Mouse (Mus musculus) stomach, embryonic 16.5 days (tissue): ENCODE data around the gene Fam129a. TPM values are rescaled to one million over a fixed set of nuclear protein-coding genes. Genes with fewer than 3 reads are reported as not detected.

Experiments used
- ATAC-seq: fragments of 200-750 bp; cut with Nextera tagmentation; 2 replicates; pipeline ENCODE4 v1.8.0; 2017; ENCODE audit warnings: moderate number of reproducible peaks, moderate TSS enrichment; ENCODE audit not compliant: insufficient read depth, low FRiP score
- H3K27ac ChIP-seq: fragments of 300-500 bp; sonication (generic); 2 replicates; pipeline ENCODE4 v1.5.1; 2014; ENCODE audit warnings: low read length
- H3K27me3 ChIP-seq: fragments of 300-500 bp; sonication (generic); 2 replicates; pipeline ENCODE4 v1.6.1; 2014; ENCODE audit warnings: low read length, control low read depth, mixed read lengths; ENCODE audit not compliant: control insufficient read depth, insufficient read depth
- H3K36me3 ChIP-seq: fragments of 300-500 bp; sonication (generic); 2 replicates; pipeline ENCODE4 v1.6.1; 2014; ENCODE audit warnings: low read length; ENCODE audit not compliant: control insufficient read depth, insufficient read depth
- H3K4me1 ChIP-seq: fragments of 300-500 bp; sonication (generic); 2 replicates; pipeline ENCODE4 v1.6.1; 2014; ENCODE audit warnings: low read length, control low read depth, mixed read lengths; ENCODE audit not compliant: control insufficient read depth, insufficient read depth
- H3K4me2 ChIP-seq: fragments of 300-500 bp; sonication (generic); 2 replicates; pipeline ENCODE4 v1.6.1; 2014; ENCODE audit warnings: low read depth, low read length, mixed read lengths
- H3K4me3 ChIP-seq: fragments of 300-500 bp; sonication (generic); replicated peaks from 2 replicates; pipeline ENCODE4 v1.5.1; 2014; ENCODE audit warnings: mild to moderate bottlenecking, low read length
- H3K9ac ChIP-seq: fragments of 300-500 bp; sonication (generic); 2 replicates; pipeline ENCODE4 v1.6.1; 2014; ENCODE audit warnings: low read length
- H3K9me3 ChIP-seq: fragments of 300-500 bp; sonication (generic); replicated peaks from 2 replicates; pipeline ENCODE4 v1.6.1; 2016; ENCODE audit warnings: low read length, control low read depth; ENCODE audit not compliant: control insufficient read depth
- WGBS: fragments of 180-500 bp; shearing (Covaris S2); extraction: QIAGEN DNeasy Blood & Tissue Kit; methylation state at CpG from one replicate; pipeline ENCODE4 v1.1.7; 2014; 5-methylcytosine and 5-hydroxymethylcytosine counted together
- polyA plus RNA-seq: library from polyadenylated mRNA; unstranded; fragments of >200 nt; fragmentation: Nextera tagmentation; extraction: Ambion mirVana; gene quantifications from 2 replicates; pipeline ENCODE4 v1.2.1, GENCODE M21; 2015

Gene Fam129a
- 22.7 and 25.0 TPM in 2 replicates for polyA plus RNA-seq

- ATAC-seq, result peak; percentile 83
- Histone ChIP-seq H3K27me3 (no peaks in the 10 kb centered on the region; the same call in 1 of the 2 replicates), H3K4me2 (peak within 1 kb of the TSS; percentile 94), H3K4me1 (peaks cover 8% of the 10 kb centered on the region; the same call in 1 of the 2 replicates), H3K27ac (peak within 1 kb of the TSS; percentile 73; the same call in 1 of the 2 replicates), H3K9me3 (no peaks in the 10 kb centered on the region), H3K36me3 (no peaks in the 10 kb centered on the region), H3K9ac (peak within 1 kb of the TSS; percentile 81), H3K4me3 (peak within 1 kb of the TSS; percentile 71)
- 4% methylated on average over 46 of the region's 46 CpGs for WGBS
These were observed at the start of gene Fam129a for GRCm38 (mm10) chr1:151570981-151571837. Gene Fam129a (plus strand): TSS chr1:151571186.

- no peak for ATAC-seq
- Histone ChIP-seq H3K9me3 (0 out of 2 replicates have a peak, but pooled peaks cover 5% of the 10 kb centered on the region), H3K4me3 (no peak overlapping the region), H3K9ac (no peak overlapping the region), H3K36me3 (no peaks in the 10 kb centered on the region), H3K27ac (no peak overlapping the region), H3K4me1 (no peaks in the 10 kb centered on the region), H3K4me2 (no peak overlapping the region), H3K27me3 (no peaks in the 10 kb centered on the region)
- 64% methylated on average over 3 of the region's 3 CpGs for WGBS
These were observed 44.3 kb upstream of the Fam129a start for GRCm38 (mm10) chr1:151526701-151527100.

- H3K4me3 ChIP-seq, result no peak overlapping the region
- H3K9ac ChIP-seq, result no peak overlapping the region
- H3K4me1 ChIP-seq, result no peaks in the 10 kb centered on the region
- no peaks in the 10 kb centered on the region for H3K36me3 ChIP-seq
- no peaks in the 10 kb centered on the region for H3K9me3 ChIP-seq
- H3K4me2 ChIP-seq, result no peak overlapping the region
- H3K27ac ChIP-seq, result no peak overlapping the region
- no peaks in the 10 kb centered on the region for H3K27me3 ChIP-seq
- ATAC-seq, result no peak
- 75% methylated on average over 6 of the region's 6 CpGs for WGBS
These were observed 27.0 kb upstream of the Fam129a start for GRCm38 (mm10) chr1:151543796-151544477.

- Histone ChIP-seq H3K9ac (no peak overlapping the region), H3K36me3 (no peaks in the 10 kb centered on the region), H3K4me3 (no peak overlapping the region), H3K4me1 (no peaks in the 10 kb centered on the region), H3K9me3 (no peaks in the 10 kb centered on the region), H3K27me3 (no peaks in the 10 kb centered on the region), H3K27ac (no peak overlapping the region), H3K4me2 (no peak overlapping the region)
- WGBS, result 89% methylated on average over 3 of the region's 3 CpGs
- ATAC-seq, result no peak
These were observed 26.4 kb upstream of the Fam129a start for GRCm38 (mm10) chr1:151544581-151544980.

GRCm38 (mm10) chr1:151545571-151545970 lies 25.4 kb upstream of the Fam129a start:
- no peak for ATAC-seq
- no peaks in the 10 kb centered on the region for H3K27me3 ChIP-seq

GRCm38 (mm10) chr1:151548896-151549610 lies 21.9 kb upstream of the Fam129a start:
- Histone ChIP-seq H3K9ac (no peak overlapping the region), H3K27me3 (no peaks in the 10 kb centered on the region), H3K36me3 (no peaks in the 10 kb centered on the region), H3K27ac (peak overlapping the region; percentile 21; the same call in 1 of the 2 replicates), H3K9me3 (no peaks in the 10 kb centered on the region), H3K4me3 (no peak overlapping the region), H3K4me2 (no peak overlapping the region), H3K4me1 (no peaks in the 10 kb centered on the region)
- ATAC-seq, result peak; percentile 29; the same call in 1 of the 2 replicates
- 54% methylated on average over 8 of the region's 8 CpGs for WGBS

More at GRCm38 (mm10) chr1:151545571-151545970, 25.4 kb upstream of the Fam129a start:
- no peak overlapping the region for H3K4me3 ChIP-seq
- H3K4me1 ChIP-seq, result no peaks in the 10 kb centered on the region
- 74% methylated on average over 7 of the region's 7 CpGs for WGBS
- no peaks in the 10 kb centered on the region for H3K36me3 ChIP-seq
- H3K27ac ChIP-seq, result no peak overlapping the region
- no peak overlapping the region for H3K9ac ChIP-seq
- no peak overlapping the region for H3K4me2 ChIP-seq
- no peaks in the 10 kb centered on the region for H3K9me3 ChIP-seq

- Histone ChIP-seq H3K9me3 (no peaks in the 10 kb centered on the region), H3K4me3 (no peak overlapping the region), H3K27me3 (no peaks in the 10 kb centered on the region), H3K4me1 (no peaks in the 10 kb centered on the region), H3K27ac (no peak overlapping the region), H3K4me2 (no peak overlapping the region), H3K36me3 (no peaks in the 10 kb centered on the region), H3K9ac (no peak overlapping the region)
- ATAC-seq, result no peak
- WGBS, result 70% methylated on average over 7 of the region's 7 CpGs
These were observed 21.2 kb upstream of the Fam129a start for GRCm38 (mm10) chr1:151549794-151550193.

- Histone ChIP-seq H3K4me3 (no peak overlapping the region), H3K9ac (no peak overlapping the region), H3K4me2 (no peak overlapping the region), H3K27ac (no peak overlapping the region), H3K9me3 (no peaks in the 10 kb centered on the region), H3K4me1 (no peaks in the 10 kb centered on the region), H3K36me3 (no peaks in the 10 kb centered on the region), H3K27me3 (no peaks in the 10 kb centered on the region)
- WGBS, result 55% methylated on average over 19 of the region's 19 CpGs
- no peak for ATAC-seq
These were observed 20.2 kb upstream of the Fam129a start for GRCm38 (mm10) chr1:151550587-151551479.
